In genomic region chr11:97700746-97701580, GRCm38 (mm10) we compare ENCODE assay signal across 8 mouse cellular contexts. TPM values are rescaled to one million over a fixed set of nuclear protein-coding genes. Genes with fewer than 3 reads are reported as not detected.
A peak's percentile ranks its signal among the peaks of the same experiment; 100 is the strongest.
DNase-seq lines count a peak whose midpoint lies in the region; ATAC-seq and TF ChIP-seq lines count a peak whose summit lies in the region.

No protein-coding gene starts in this region.

- peak; percentile 18 for DNase-seq in thymus, postnatal 25 days
- no peak for DNase-seq in thymus, postnatal 36 days
- DNase-seq in hindbrain, postnatal 0 days (ENCODE audit: low spot score): peak; percentile 40
- no peak for DNase-seq in spleen, postnatal 4 days (ENCODE audit: low spot score in 2 of 2)
- no peak for DNase-seq in spleen, postnatal 36 days (ENCODE audit: low spot score in 2 of 2)

- H3K9me3 ChIP-seq in embryonic facial prominence, embryonic 15.5 days (replicated peaks): no peaks in the 10 kb centered on the region
- no peaks in the 10 kb centered on the region for H3K9me3 ChIP-seq in hindbrain, postnatal 0 days (ENCODE audit: low read length)
- H3K9me3 ChIP-seq in liver, embryonic 15.5 days (replicated peaks): no peaks in the 10 kb centered on the region

- 18% methylated on average over 30 of the region's 30 CpGs for WGBS in embryonic facial prominence, embryonic 15.5 days
- WGBS in hindbrain, postnatal 0 days: 17% methylated on average over 30 of the region's 30 CpGs
- WGBS in liver, embryonic 15.5 days (ENCODE audit: insufficient replicate concordance): 18% methylated on average over 30 of the region's 30 CpGs
- WGBS in small intestine, adult 2 months: 15% methylated on average over 30 of the region's 30 CpGs

- TF ChIP-seq CTCF in hindbrain, postnatal 0 days (IDR thresholded peaks at IDR 0.05; ENCODE audit: low read depth): no peak
- TF ChIP-seq CTCF in small intestine, adult 2 months (IDR thresholded peaks at IDR 0.05; ENCODE audit: extremely low read depth, insufficient read length, insufficient replicate concordance, low read depth, low read length): no peak

- H3K4me1 ChIP-seq in embryonic facial prominence, embryonic 15.5 days: peaks cover 54% of the 10 kb centered on the region
- peaks cover 35% of the 10 kb centered on the region for H3K4me1 ChIP-seq in hindbrain, postnatal 0 days (ENCODE audit: insufficient read depth, low read length)
- H3K4me1 ChIP-seq in liver, embryonic 15.5 days (replicated peaks): peaks cover 70% of the 10 kb centered on the region
- peaks cover 6% of the 10 kb centered on the region for H3K4me1 ChIP-seq in small intestine, adult 2 months (ENCODE audit: control insufficient read depth, insufficient read depth, insufficient read length, low read length)

- peak overlapping the region; percentile 89 for H3K4me3 ChIP-seq in embryonic facial prominence, embryonic 15.5 days (replicated peaks)
- H3K4me3 ChIP-seq in hindbrain, postnatal 0 days (ENCODE audit: low read length): peak overlapping the region; percentile 74
- peak overlapping the region; percentile 59 for H3K4me3 ChIP-seq in liver, embryonic 15.5 days (replicated peaks)
- peak overlapping the region; percentile 84 for H3K4me3 ChIP-seq in small intestine, adult 2 months (ENCODE audit: low read depth, low read length)

- 0 out of 2 replicates have a peak, but pooled peaks cover 2% of the 10 kb centered on the region for H3K36me3 ChIP-seq in embryonic facial prominence, embryonic 15.5 days
- peaks cover 1% of the 10 kb centered on the region; the same call in 1 of the 2 replicates for H3K36me3 ChIP-seq in hindbrain, postnatal 0 days (ENCODE audit: insufficient read depth, low read length)
- 0 out of 2 replicates have a peak, but pooled peaks cover 9% of the 10 kb centered on the region for H3K36me3 ChIP-seq in liver, embryonic 15.5 days (replicated peaks)
- no peaks in the 10 kb centered on the region; the same call in 1 of the 2 replicates for H3K36me3 ChIP-seq in small intestine, adult 2 months (ENCODE audit: control insufficient read depth, insufficient read depth, low read length)

- no peak for TF ChIP-seq POLR2A in small intestine, adult 2 months (IDR thresholded peaks at IDR 0.05; ENCODE audit: low read depth, low read length)

- ATAC-seq in embryonic facial prominence, embryonic 15.5 days (ENCODE audit: insufficient number of reproducible peaks, low FRiP score, low TSS enrichment, low read depth): no peak
- ATAC-seq in hindbrain, postnatal 0 days: no peak
- no peak for ATAC-seq in liver, embryonic 15.5 days (ENCODE audit: insufficient read depth)

- no peaks in the 10 kb centered on the region for H3K27me3 ChIP-seq in embryonic facial prominence, embryonic 15.5 days
- H3K27me3 ChIP-seq in hindbrain, postnatal 0 days (ENCODE audit: insufficient read depth, low read length): no peaks in the 10 kb centered on the region
- H3K27me3 ChIP-seq in liver, embryonic 15.5 days: peaks cover 66% of the 10 kb centered on the region
- H3K27me3 ChIP-seq in small intestine, adult 2 months (ENCODE audit: control insufficient read depth, insufficient read depth, low read length): no peaks in the 10 kb centered on the region

- peak overlapping the region; percentile 89 for H3K4me2 ChIP-seq in embryonic facial prominence, embryonic 15.5 days (replicated peaks)
- H3K4me2 ChIP-seq in hindbrain, postnatal 0 days (ENCODE audit: low read depth, low read length): peak overlapping the region; percentile 88
- peak overlapping the region; percentile 92 for H3K4me2 ChIP-seq in liver, embryonic 15.5 days

- H3K9ac ChIP-seq in embryonic facial prominence, embryonic 15.5 days: peak overlapping the region; percentile 62
- H3K9ac ChIP-seq in hindbrain, postnatal 0 days (replicated peaks; ENCODE audit: low read length): peak overlapping the region; percentile 97
- peak overlapping the region; percentile 39; the same call in 1 of the 2 replicates for H3K9ac ChIP-seq in liver, embryonic 15.5 days

- peak overlapping the region; percentile 99 for H3K27ac ChIP-seq in embryonic facial prominence, embryonic 15.5 days (replicated peaks)
- H3K27ac ChIP-seq in hindbrain, postnatal 0 days: peak overlapping the region; percentile 97
- H3K27ac ChIP-seq in liver, embryonic 15.5 days (replicated peaks): peak overlapping the region; percentile 64; the same call in 1 of the 2 replicates
- H3K27ac ChIP-seq in small intestine, adult 2 months (ENCODE audit: insufficient read depth, low read depth, low read length): peak overlapping the region; percentile 94

RNA-seq across cellular contexts. Expression of gene Pcgf2, which starts 0.7 kb away (rescaled TPM):
- 12.0 and 12.6 TPM in 2 replicates for polyA plus RNA-seq in embryonic facial prominence, embryonic 15.5 days (2015; fragmentation: Nextera tagmentation; extraction: Ambion mirVana)
- total RNA-seq in hindbrain, postnatal 0 days (2014; rRNA removed): 11.3 and 18.0 TPM in 2 replicates
- polyA plus RNA-seq in hindbrain, postnatal 0 days (2015; fragmentation: Nextera tagmentation; extraction: Ambion mirVana): 13.3 and 14.8 TPM in 2 replicates
- 1.4 and 2.7 TPM in 2 replicates for polyA plus RNA-seq in liver, embryonic 15.5 days (2015; fragmentation: Nextera tagmentation; extraction: Ambion mirVana)
- polyA plus RNA-seq in small intestine, adult 2 months (2012; rRNA removed): 25.9 and 77.9 TPM in 2 replicates

RNA-seq across cellular contexts. Expression of gene Psmb3, which starts 2.2 kb away (rescaled TPM):
- polyA plus RNA-seq in embryonic facial prominence, embryonic 15.5 days (2015; fragmentation: Nextera tagmentation; extraction: Ambion mirVana): 440 and 475 TPM in 2 replicates
- total RNA-seq in hindbrain, postnatal 0 days (2014; rRNA removed): 453 and 498 TPM in 2 replicates
- 499 and 523 TPM in 2 replicates for polyA plus RNA-seq in hindbrain, postnatal 0 days (2015; fragmentation: Nextera tagmentation; extraction: Ambion mirVana)
- polyA plus RNA-seq in liver, embryonic 15.5 days (2015; fragmentation: Nextera tagmentation; extraction: Ambion mirVana): 236 and 247 TPM in 2 replicates
- polyA plus RNA-seq in small intestine, adult 2 months (2012; rRNA removed): 164 and 330 TPM in 2 replicates

RNA-seq across cellular contexts. Expression of gene Cisd3, which starts 15.3 kb away (rescaled TPM):
- polyA plus RNA-seq in embryonic facial prominence, embryonic 15.5 days (2015; fragmentation: Nextera tagmentation; extraction: Ambion mirVana): 30.7 and 32.7 TPM in 2 replicates
- total RNA-seq in hindbrain, postnatal 0 days (2014; rRNA removed): 21.2 and 24.0 TPM in 2 replicates
- polyA plus RNA-seq in hindbrain, postnatal 0 days (2015; fragmentation: Nextera tagmentation; extraction: Ambion mirVana): 47.6 and 52.0 TPM in 2 replicates
- 11.4 and 12.3 TPM in 2 replicates for polyA plus RNA-seq in liver, embryonic 15.5 days (2015; fragmentation: Nextera tagmentation; extraction: Ambion mirVana)
- 112 and 249 TPM in 2 replicates for polyA plus RNA-seq in small intestine, adult 2 months (2012; rRNA removed)

RNA-seq across cellular contexts. Expression of gene Mllt6, which starts 37.7 kb away (rescaled TPM):
- 2.6 and 3.2 TPM in 2 replicates for polyA plus RNA-seq in embryonic facial prominence, embryonic 15.5 days (2015; fragmentation: Nextera tagmentation; extraction: Ambion mirVana)
- 43.9 and 60.8 TPM in 2 replicates for total RNA-seq in hindbrain, postnatal 0 days (2014; rRNA removed)
- polyA plus RNA-seq in hindbrain, postnatal 0 days (2015; fragmentation: Nextera tagmentation; extraction: Ambion mirVana): 1.5 and 1.7 TPM in 2 replicates
- polyA plus RNA-seq in liver, embryonic 15.5 days (2015; fragmentation: Nextera tagmentation; extraction: Ambion mirVana): 0.16 and 0.20 TPM in 2 replicates
- polyA plus RNA-seq in small intestine, adult 2 months (2012; rRNA removed): 18.4 and 38.6 TPM in 2 replicates

RNA-seq across cellular contexts. Expression of gene Pip4k2b, which starts 43.5 kb away (rescaled TPM):
- polyA plus RNA-seq in embryonic facial prominence, embryonic 15.5 days (2015; fragmentation: Nextera tagmentation; extraction: Ambion mirVana): 1.7 and 2.0 TPM in 2 replicates
- total RNA-seq in hindbrain, postnatal 0 days (2014; rRNA removed): 127 TPM in 2 replicates
- polyA plus RNA-seq in hindbrain, postnatal 0 days (2015; fragmentation: Nextera tagmentation; extraction: Ambion mirVana): 4.3 and 5.1 TPM in 2 replicates
- polyA plus RNA-seq in liver, embryonic 15.5 days (2015; fragmentation: Nextera tagmentation; extraction: Ambion mirVana): 0.48 and 0.54 TPM in 2 replicates
- polyA plus RNA-seq in small intestine, adult 2 months (2012; rRNA removed): 2.0 and 3.4 TPM in 2 replicates

Comparison
In these comparisons a context has a peak if more than half of its experiments do, and no peak if none do; other contexts are left out.
1. DNase-seq: peak in thymus, postnatal 25 days (single experiment) and hindbrain, postnatal 0 days (single experiment); none in thymus, postnatal 36 days (0 of 2), spleen, postnatal 4 days (0 of 2) and spleen, postnatal 36 days (0 of 2).
2. H3K9ac ChIP-seq: peak in every context shown above with its lines; median percentile 97 in hindbrain, postnatal 0 days; 62 in embryonic facial prominence, embryonic 15.5 days; 39 in liver, embryonic 15.5 days.
3. Peak in every context shown above with its lines, with median percentiles within 50 percentile points of each other: H3K27ac ChIP-seq, H3K4me2 ChIP-seq and H3K4me3 ChIP-seq.